Mouse (Mus musculus) forebrain, postnatal 0 days (tissue): Measurements from ENCODE around the gene Pole4. TPM values are rescaled to one million over a fixed set of nuclear protein-coding genes. Genes with fewer than 3 reads are reported as not detected.

Experiments used
- ATAC-seq: fragments of 200-750 bp; cut with Nextera tagmentation; 2 replicates; pipeline ENCODE4 v1.8.0; 2017; ENCODE audit warnings: mild to moderate bottlenecking, moderate library complexity
- DNase-seq: peaks from one replicate; pipeline ENCODE4 v3.0.0-alpha.2; 2015
- H3K27ac ChIP-seq: fragments of 300-500 bp; sonication (generic); 2 replicates; pipeline ENCODE4 v1.5.1; 2014; ENCODE audit warnings: low read depth, mild to moderate bottlenecking, antibody characterized with exemption, low read length, moderate library complexity, mixed read lengths
- H3K27me3 ChIP-seq: fragments of 300-500 bp; sonication (generic); 2 replicates; pipeline ENCODE4 v1.6.1; 2014; ENCODE audit warnings: mild to moderate bottlenecking, low read length, mixed read lengths; ENCODE audit not compliant: insufficient read depth
- H3K36me3 ChIP-seq: fragments of 300-500 bp; sonication (generic); 2 replicates; pipeline ENCODE4 v1.6.1; 2014; ENCODE audit warnings: mild to moderate bottlenecking, moderate library complexity; ENCODE audit not compliant: insufficient read depth
- H3K4me1 ChIP-seq: fragments of 300-500 bp; sonication (generic); 2 replicates; pipeline ENCODE4 v1.6.1; 2014; ENCODE audit warnings: antibody characterized with exemption; ENCODE audit not compliant: insufficient read depth
- H3K4me2 ChIP-seq: fragments of 300-500 bp; sonication (generic); 2 replicates; pipeline ENCODE4 v1.6.1; 2014; ENCODE audit warnings: low read depth, mild to moderate bottlenecking, moderate library complexity
- H3K4me3 ChIP-seq: fragments of 300-500 bp; sonication (generic); 2 replicates; pipeline ENCODE4 v1.5.1; 2014; ENCODE audit warnings: low read depth, low read length, mixed read lengths
- H3K9ac ChIP-seq: fragments of 300-500 bp; sonication (generic); 2 replicates; pipeline ENCODE4 v1.6.1; 2014; ENCODE audit warnings: mild to moderate bottlenecking
- H3K9me3 ChIP-seq: fragments of 300-500 bp; sonication (generic); 2 replicates; pipeline ENCODE4 v1.6.1; 2016; ENCODE audit warnings: low read length
- CTCF ChIP-seq: sonication (generic); IDR thresholded peaks from 2 replicates; pipeline ENCODE4 v1.5.1; 2016; ENCODE audit warnings: antibody characterized with exemption, control low read depth, low read depth
- WGBS: fragments of 180-500 bp; shearing (Covaris S2); extraction: QIAGEN DNeasy Blood & Tissue Kit; methylation state at CpG from one replicate; pipeline ENCODE4 v1.1.7; 2014; 5-methylcytosine and 5-hydroxymethylcytosine counted together
- polyA plus RNA-seq: library from polyadenylated mRNA; unstranded; fragments of >200 nt; fragmentation: Nextera tagmentation; extraction: Ambion mirVana; gene quantifications from 2 replicates; pipeline ENCODE4 v1.2.1, GENCODE M21; 2015
- total RNA-seq: library from RNA; depleted of rRNA; stranded (reverse); fragments of >200 nt; gene quantifications from 2 replicates; pipeline ENCODE4 v1.2.3, GENCODE M21; 2014

The Pole4 gene
- total and polyA plus RNA-seq, 2 experiments from 2014 or later = 82.3 to 141 TPM

DNA sequence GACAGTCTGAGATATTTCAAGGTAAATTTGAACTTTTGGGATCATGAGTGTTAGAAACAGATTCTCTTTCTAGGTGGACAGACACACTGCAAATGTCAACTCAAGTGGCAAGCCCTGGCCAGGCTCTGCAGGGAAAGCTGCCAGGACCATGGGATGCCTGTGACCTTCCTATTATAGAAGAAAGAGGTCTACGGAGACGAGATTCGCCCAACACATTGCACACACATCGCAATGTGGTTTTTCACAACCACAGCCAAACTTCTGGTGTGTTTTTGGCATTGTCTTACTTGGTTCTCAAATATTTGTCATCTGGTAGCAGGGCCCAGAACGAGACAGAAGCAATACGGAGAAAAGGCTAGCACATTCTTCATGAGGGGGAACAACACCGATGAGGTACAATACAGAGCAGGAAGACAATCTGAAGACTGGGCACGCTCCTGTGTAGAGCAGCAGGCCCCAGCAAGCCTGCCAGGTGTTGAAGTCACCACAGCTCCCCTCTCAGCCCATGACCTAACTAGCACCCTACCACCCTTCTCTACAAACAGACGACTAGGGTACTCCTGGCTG, 43.0 kb upstream of the Pole4 start:
- no peaks in the 10 kb centered on the region for H3K9me3 ChIP-seq
- H3K27ac ChIP-seq = no peak overlapping the region
- no peak for TF ChIP-seq CTCF
- H3K27me3 ChIP-seq = no peaks in the 10 kb centered on the region
- no peak overlapping the region for H3K4me2 ChIP-seq
- H3K36me3 ChIP-seq = no peaks in the 10 kb centered on the region
- H3K4me3 ChIP-seq = no peak overlapping the region
- no peaks in the 10 kb centered on the region for H3K4me1 ChIP-seq
- no peak for DNase-seq
- no peak for ATAC-seq
- no peak overlapping the region for H3K9ac ChIP-seq
- WGBS = 88% methylated on average over 9 of the region's 9 CpGs

DNA sequence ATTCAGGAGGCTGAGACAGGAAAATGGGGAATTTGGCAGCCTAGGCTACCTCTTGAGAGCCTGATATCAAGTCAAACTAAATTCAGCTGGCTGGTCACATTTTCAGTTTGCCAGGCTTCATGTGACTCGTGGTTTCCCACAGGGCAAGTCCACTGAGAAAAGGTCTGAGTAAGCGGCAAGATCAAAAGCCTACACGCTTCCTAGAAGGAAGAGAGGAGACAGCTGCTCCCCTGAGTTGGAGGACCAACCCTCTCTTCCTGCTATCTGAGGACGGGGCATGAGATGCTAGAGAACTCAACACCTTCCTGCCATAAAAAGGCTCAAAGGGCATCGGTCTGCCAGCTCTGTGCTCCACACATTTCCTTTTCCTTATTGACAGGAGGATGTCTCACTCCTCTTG, 41.9 kb upstream of the Pole4 start:
- Histone ChIP-seq H3K9ac (no peak overlapping the region), H3K9me3 (no peaks in the 10 kb centered on the region), H3K4me2 (no peak overlapping the region), H3K27ac (no peak overlapping the region), H3K36me3 (no peaks in the 10 kb centered on the region), H3K4me3 (no peak overlapping the region), H3K4me1 (no peaks in the 10 kb centered on the region), H3K27me3 (no peaks in the 10 kb centered on the region)
- 92% methylated on average over 5 of the region's 5 CpGs for WGBS
- DNase-seq = no peak
- no peak for TF ChIP-seq CTCF
- ATAC-seq = no peak

DNA sequence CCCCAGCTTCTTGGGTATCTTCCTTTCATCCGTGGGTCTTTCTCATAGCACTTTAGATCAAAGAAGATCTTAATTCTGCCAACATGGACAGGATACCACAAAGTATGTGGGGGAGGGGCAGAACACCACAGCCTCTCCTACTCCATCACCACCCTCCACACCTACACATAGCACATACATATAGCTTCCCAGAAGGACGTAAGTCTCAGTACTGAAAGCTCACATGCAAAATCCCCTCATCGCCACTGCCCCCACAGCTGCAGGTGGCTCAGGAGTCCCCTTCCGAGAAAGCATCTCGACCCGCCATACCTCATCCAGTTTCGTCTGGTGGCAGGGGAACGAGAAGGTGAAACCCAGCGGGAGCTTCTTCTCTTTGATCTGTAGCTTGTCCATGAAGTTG, 39.4 kb upstream of the Pole4 start:
- Histone ChIP-seq H3K4me2 (no peak overlapping the region), H3K36me3 (no peaks in the 10 kb centered on the region), H3K4me1 (no peaks in the 10 kb centered on the region), H3K4me3 (no peak overlapping the region), H3K27ac (no peak overlapping the region), H3K9me3 (no peaks in the 10 kb centered on the region), H3K9ac (no peak overlapping the region), H3K27me3 (no peaks in the 10 kb centered on the region)
- ATAC-seq (no peak), DNase-seq (no peak)
- 91% methylated on average over 9 of the region's 9 CpGs for WGBS
- no peak for TF ChIP-seq CTCF

DNA sequence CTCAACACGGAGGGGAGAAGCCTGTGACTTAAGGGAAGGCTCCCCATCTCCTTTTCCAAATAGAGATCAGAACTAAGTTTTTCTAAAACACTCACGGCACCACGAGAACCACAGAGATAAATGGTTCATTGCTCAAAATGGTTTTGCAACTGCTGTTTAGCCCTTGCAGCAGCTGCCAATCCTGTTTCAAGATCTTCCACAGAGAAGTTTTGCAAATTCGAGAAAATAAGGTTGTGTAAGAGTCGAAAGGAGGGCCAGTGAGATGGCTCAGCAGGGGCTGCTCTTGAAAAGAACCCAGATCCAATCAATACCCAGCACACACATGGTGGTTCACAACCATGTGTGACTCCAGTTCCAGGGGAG, 36.3 kb upstream of the Pole4 start:
- no peaks in the 10 kb centered on the region for H3K27me3 ChIP-seq
- no peak overlapping the region for H3K27ac ChIP-seq
- H3K4me3 ChIP-seq = no peak overlapping the region
- DNase-seq (no peak), ATAC-seq (no peak)
- no peaks in the 10 kb centered on the region for H3K9me3 ChIP-seq
- H3K36me3 ChIP-seq = no peaks in the 10 kb centered on the region
- WGBS = 86% methylated on average over 5 of the region's 5 CpGs
- no peak overlapping the region for H3K4me2 ChIP-seq
- no peak for TF ChIP-seq CTCF
- H3K9ac ChIP-seq = no peak overlapping the region
- no peaks in the 10 kb centered on the region for H3K4me1 ChIP-seq

DNA sequence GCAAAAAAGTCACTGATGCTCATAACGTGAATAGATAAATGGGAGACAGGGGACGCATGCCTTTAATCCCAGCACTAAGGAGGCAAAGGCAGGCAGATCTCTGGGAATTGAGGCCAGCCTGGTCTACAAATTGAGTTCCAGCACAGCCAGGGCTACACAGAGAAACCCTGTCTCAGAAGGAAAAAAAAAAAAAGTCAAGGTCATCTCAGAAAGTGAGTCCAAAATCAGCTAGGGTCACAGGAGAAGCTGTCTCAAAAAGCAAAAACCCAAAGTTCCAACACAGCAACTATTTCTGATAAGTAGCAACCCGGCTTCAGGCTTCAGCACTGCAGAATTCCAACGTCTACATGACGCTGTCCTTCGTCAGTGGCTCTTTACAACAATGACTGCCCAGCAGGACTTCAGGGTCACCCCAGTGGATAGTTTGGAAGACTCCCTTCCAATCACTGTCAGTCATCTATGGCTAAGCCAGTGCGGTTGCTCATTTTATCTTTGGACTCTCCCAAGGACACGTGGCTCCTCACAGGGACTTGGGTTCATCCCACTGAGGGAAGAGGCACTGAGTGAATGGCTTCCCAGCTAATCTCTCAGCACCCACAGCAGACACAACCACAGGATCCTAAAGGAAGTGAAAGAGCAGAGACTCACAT, 35.8 kb upstream of the Pole4 start:
- 82% methylated on average over 8 of the region's 8 CpGs for WGBS

DNA sequence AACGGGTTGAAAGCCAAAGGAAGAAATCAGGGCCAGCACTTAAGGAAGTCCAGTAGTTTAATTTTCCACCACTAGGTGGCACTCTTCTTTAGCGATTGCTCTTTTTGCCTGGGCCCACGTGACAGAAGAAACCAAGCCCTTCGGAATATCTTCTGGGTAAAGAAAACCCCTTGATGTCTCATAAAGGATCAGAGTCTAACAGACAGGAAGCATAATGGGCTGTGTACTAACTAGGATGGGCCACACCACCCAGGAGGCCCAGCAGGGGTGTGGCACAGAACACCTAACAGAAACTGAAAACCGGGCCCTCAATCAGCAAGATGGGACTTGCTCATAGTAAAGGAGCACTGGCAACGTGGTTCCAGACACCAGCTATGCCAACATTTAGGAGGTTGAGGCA, 35.1 kb upstream of the Pole4 start:
- Histone ChIP-seq H3K4me2 (peak overlapping the region; percentile 13; the same call in 1 of the 2 replicates), H3K9ac (no peak overlapping the region), H3K27me3 (no peaks in the 10 kb centered on the region), H3K36me3 (no peaks in the 10 kb centered on the region), H3K27ac (no peak overlapping the region), H3K4me1 (no peaks in the 10 kb centered on the region), H3K9me3 (no peaks in the 10 kb centered on the region), H3K4me3 (no peak overlapping the region)
- peak; percentile 80 for TF ChIP-seq CTCF
- ATAC-seq = peak; percentile 50
- DNase-seq = peak; percentile 85
- WGBS = 29% methylated on average over 6 of the region's 6 CpGs

More for the DNA sequence above, 35.8 kb upstream of the Pole4 start:
- DNase-seq (no peak), ATAC-seq (no peak)
- Histone ChIP-seq H3K27ac (no peak overlapping the region), H3K4me2 (no peak overlapping the region), H3K9ac (no peak overlapping the region), H3K9me3 (no peaks in the 10 kb centered on the region), H3K36me3 (no peaks in the 10 kb centered on the region), H3K4me3 (no peak overlapping the region), H3K27me3 (no peaks in the 10 kb centered on the region), H3K4me1 (no peaks in the 10 kb centered on the region)
- no peak for TF ChIP-seq CTCF

DNA sequence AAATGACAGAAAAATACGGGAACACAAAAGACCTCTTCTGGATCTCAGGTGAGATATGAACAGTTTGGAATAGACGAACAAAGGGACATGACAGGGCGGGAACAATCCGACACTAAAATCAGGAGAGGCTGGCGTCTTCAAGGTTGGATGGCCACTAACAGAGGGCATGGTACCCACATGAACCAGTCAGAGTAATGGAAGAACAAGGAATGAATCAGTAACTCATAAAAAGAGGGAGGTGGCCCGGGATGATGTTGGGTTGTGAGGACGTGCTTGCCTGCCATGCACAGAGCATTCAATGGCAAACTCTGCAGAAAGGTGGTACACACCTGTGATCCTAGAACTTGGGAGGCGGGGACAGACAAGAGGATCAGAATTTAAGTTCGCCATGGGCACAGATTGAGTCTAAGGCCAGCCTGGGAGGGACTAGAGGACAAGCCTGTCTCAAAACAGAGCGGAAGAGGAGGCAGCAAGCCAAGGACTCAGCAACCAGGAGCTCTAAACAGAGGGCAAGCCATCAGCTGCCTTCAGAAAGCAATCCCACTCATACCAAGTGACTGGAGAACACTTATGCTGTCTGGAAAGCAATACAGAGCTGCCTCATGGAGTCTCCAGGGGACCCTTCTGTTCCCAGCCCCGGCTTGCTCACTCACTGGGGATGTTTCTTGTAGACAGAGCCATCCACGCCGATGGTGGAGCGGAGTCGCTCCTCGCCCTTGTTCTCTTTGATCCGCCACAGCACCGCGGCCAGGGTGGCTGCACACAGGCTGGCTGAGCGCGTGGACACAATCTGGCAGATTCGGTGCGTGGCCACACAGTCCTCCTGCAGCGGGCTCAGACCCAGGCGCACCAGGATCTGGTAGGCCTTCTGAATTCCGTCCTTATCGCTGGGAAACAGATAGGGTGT, 32.7 kb upstream of the Pole4 start:
- no peak overlapping the region for H3K4me3 ChIP-seq
- H3K27me3 ChIP-seq = no peaks in the 10 kb centered on the region
- no peaks in the 10 kb centered on the region for H3K4me1 ChIP-seq
- H3K9ac ChIP-seq = no peak overlapping the region
- H3K4me2 ChIP-seq = no peak overlapping the region
- 95% methylated on average over 27 of the region's 27 CpGs for WGBS
- ATAC-seq (no peak), DNase-seq (no peak)
- TF ChIP-seq CTCF = no peak
- H3K36me3 ChIP-seq = no peaks in the 10 kb centered on the region
- no peaks in the 10 kb centered on the region for H3K9me3 ChIP-seq
- H3K27ac ChIP-seq = no peak overlapping the region
